Mouse (Mus musculus) myocyte (in vitro differentiated cells): Measurements from ENCODE around the gene Commd1.

Experiments
- MAX ChIP-seq: IDR thresholded peaks from one replicate; pipeline ENCODE4 v1.6.1; 2011; ENCODE audit warnings: low read depth, mild to moderate bottlenecking, control low read depth
- POLR2A ChIP-seq: IDR thresholded peaks from one replicate; pipeline ENCODE4 v1.6.1; 2011; ENCODE audit warnings: low read depth, mild to moderate bottlenecking, control low read depth, moderate library complexity; ENCODE audit not compliant: insufficient read length
- POLR2AphosphoS2 ChIP-seq: IDR thresholded peaks from one replicate; pipeline ENCODE4 v1.6.1; 2011; ENCODE audit warnings: low read depth, control low read depth; ENCODE audit not compliant: insufficient read length
- REST ChIP-seq: IDR thresholded peaks from one replicate; pipeline ENCODE4 v1.6.1; 2011; ENCODE audit warnings: mild to moderate bottlenecking, control low read depth, moderate library complexity; ENCODE audit not compliant: insufficient read depth, insufficient read length
- TCF12 ChIP-seq: IDR thresholded peaks from one replicate; pipeline ENCODE4 v1.6.1; 2011; ENCODE audit warnings: mild to moderate bottlenecking, control low read depth; ENCODE audit not compliant: poor library complexity, insufficient read depth, severe bottlenecking
- TCF3 ChIP-seq: IDR thresholded peaks from one replicate; pipeline ENCODE4 v1.6.1; 2011; ENCODE audit warnings: low read depth, control low read depth; ENCODE audit not compliant: insufficient read length
- USF1 ChIP-seq: IDR thresholded peaks from one replicate; pipeline ENCODE4 v1.6.1; 2011; ENCODE audit warnings: low read depth, mild to moderate bottlenecking, control low read depth, moderate library complexity

DNA sequence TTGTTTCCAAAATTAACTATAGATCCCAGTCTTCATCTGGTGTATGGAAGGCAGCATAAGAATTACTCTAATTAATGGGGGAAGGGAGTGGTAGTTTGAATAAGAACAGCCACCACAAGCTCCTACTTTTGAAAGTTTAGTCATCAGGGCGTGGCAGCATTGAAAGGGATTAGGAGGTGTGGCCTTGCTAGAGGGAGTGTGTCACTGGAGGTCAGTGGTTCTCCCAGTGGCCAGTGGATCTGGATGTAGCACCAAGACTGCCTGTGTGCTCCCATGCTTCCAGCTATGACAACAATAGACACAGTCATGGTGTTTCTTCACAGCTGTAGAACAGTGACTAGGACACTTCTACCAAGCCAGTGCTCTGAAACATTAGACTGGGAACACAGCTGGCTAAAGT, 33.1 kb downstream of the Commd1 start:
- no peak for TF ChIP-seq TCF12
- TF ChIP-seq MAX: no peak
- TF ChIP-seq POLR2A: no peak
- no peak for TF ChIP-seq POLR2AphosphoS2
- no peak for TF ChIP-seq USF1
- no peak for TF ChIP-seq TCF3
- no peak for TF ChIP-seq REST
